Mouse (Mus musculus) liver, embryonic 14.5 days (tissue): ENCODE measurements around the gene Umps.

ENCODE experiments used
- CTCF ChIP-seq: IDR thresholded peaks from 2 replicates; pipeline ENCODE4 v1.5.1; 2016; ENCODE audit warnings: antibody characterized with exemption, low read depth, control low read depth
- EP300 ChIP-seq: IDR thresholded peaks from 2 replicates; pipeline ENCODE4 v1.6.1; 2016; ENCODE audit warnings: antibody characterized with exemption, low read depth

- TF ChIP-seq CTCF (no peak), EP300 (no peak)
These were observed 36.8 kb upstream of the Umps start for GRCm38 (mm10) chr16:34003566-34004127.
